Mouse (Mus musculus): ENCODE data around the gene Upk1b.
A peak's percentile ranks its signal among the peaks of the same experiment; 100 is the strongest.
"Not testable (repeated sequence)": the region's sequence is repeated elsewhere in the genome, so short reads cannot be mapped to it uniquely, and the experiment has no call there.

Upk1b gene

DNA sequence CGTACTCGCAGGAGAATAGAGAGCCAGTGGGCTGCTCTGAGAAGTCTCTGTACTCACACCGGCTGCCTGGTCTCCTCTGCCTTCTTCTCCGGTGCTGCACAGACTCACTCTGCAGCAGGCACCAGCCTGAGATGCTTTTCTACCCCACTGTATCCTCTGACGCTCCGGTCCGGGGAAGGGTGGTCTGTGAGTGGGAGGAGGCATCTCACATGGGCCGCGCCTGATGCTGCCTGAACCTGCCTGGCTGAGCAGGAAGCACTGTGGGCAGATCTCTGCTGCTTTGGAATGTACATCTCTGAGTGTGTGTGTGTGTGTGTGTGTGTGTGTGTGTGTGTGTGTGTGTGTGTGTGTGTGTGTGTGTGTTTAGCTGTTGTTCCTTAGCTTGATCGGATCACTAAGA is at the start of gene Upk1b:
TSS of gene Upk1b (minus strand) at position 238 of the 400 bp plus-strand sequence.
- DNase-seq (ENCODE audit: low spot score) = no peak

DNA sequence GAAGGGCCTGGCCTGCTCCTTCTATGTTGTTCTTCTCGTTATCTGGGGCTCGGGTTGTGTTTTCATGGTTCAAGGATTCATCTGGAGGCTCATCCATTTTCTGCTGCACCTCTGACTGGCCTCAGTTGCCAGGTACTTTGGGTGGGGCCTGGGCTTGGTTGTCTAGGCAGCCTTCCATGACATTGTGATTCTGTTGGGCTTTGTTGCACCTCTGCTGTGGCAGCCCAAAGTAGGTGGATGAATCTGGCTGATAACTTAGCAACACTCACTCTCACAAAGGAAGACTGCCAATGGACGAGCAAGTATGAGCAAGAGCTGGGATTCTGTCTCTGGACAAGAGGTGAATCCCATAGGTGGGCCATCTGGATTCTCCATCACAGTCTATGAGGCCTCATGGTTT is 28.5 kb upstream of the Upk1b start, which contains the start of gene 4930435E12Rik:
TSS of gene 4930435E12Rik (minus strand) at position 101 of the 400 bp plus-strand sequence.
- DNase-seq (ENCODE audit: low spot score) = no peak

DNA sequence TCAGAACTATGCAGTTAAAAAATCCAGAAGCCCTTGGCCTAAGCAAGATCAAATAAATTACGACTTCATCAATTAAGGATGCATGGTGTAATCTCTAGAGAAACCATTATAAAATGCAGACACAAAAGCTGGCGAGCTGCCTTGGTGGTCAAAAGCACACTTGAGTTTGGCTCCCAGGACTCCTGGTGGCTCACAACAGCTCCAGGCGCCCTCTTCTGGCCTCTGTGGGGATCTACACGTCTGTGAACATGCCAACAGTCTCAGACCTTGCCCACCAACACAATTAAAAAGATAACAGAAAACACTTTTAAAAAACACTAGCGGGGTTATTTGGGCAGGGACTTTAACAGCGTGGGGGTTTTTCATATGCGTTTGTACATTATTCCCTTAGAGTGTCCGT is 12.4 kb upstream of the Upk1b start:
- peak; percentile 15 for DNase-seq (ENCODE audit: low spot score)

DNA sequence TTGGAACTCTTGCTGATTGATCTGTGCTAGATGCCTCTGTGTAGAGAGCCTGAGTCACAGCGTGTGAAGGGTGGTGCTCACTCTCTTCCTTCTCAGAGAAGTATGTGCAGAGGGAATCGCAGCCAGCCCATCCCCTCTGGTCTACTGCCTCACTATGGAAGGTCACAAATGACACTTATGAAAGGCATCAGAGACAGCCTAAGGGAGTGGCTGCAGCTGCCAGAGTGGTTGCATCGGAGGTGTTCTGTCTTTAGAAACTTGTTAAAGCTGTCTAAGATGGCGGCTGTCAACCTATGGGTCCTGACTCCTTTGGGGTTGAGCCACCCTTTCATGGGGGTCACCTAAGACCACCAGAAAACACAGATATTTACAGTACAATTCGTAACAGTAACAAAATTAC is 10.1 kb upstream of the Upk1b start:
- DNase-seq (ENCODE audit: low spot score) = no peak

DNA sequence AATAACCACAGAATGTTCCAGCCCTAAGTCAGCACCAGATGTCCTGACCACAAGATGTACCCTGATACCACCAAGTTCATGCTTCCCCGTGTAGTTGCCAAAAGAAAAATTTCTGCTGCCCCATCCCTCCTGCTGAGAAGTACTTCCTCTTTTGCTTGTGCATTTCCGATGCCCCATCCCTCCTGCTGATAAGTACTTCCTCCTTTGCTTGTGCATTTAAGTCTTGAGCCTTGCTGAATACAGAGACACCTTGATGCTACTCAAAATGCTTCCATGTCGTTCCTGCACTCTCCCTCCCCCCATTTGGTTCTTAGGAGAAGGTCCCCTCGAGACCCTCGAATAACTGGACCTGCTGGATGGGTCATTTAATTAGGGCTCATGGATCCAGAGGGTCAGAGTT is 7.7 kb upstream of the Upk1b start:
- not testable (repeated sequence) for DNase-seq (ENCODE audit: low spot score)

DNA sequence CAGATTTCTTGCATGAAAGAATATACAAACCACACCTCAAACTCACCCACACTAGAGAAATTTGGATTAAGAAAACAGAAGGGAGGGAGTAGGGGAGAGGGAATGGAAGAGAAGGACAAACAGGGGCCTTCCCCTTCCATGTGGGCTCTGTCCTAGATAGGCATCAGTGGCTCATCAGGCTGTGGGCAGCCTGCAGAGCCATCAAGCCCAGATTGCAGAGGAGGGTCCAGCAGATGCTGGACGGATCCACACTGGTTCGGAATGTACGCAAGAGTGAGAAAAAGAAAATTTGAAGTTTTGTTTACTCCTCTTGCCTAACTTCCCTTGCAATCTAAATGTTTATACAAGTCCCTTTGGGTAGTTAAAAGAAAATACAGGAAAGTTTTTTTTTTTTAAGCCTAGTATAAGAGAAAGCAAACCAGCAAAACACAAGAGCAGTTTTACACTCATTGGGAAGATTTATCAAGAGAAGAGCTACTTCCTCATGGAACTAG is 1.1 kb downstream of the Upk1b start:
- no peak for DNase-seq (ENCODE audit: low spot score)

DNA sequence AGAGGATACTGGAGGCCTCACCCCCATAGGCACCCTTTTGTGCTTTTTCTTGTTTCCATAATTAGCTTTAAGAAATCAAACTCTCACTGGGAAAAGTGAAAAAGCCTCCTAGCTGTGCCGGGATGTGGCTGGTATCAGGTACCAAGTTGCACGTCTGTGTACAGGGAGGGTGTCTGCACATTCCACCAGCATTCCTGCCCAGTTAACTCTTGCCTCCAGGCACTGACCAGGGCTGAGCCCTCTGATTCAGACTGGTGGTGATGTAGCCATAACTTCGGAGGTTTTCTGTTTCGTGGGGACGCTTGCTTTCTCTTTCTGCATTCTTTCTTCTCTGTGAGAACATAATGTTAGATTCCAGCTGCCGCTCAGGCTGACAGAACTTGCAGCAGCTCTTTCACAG is 7.0 kb downstream of the Upk1b start:
- DNase-seq (ENCODE audit: low spot score) = no peak

DNA sequence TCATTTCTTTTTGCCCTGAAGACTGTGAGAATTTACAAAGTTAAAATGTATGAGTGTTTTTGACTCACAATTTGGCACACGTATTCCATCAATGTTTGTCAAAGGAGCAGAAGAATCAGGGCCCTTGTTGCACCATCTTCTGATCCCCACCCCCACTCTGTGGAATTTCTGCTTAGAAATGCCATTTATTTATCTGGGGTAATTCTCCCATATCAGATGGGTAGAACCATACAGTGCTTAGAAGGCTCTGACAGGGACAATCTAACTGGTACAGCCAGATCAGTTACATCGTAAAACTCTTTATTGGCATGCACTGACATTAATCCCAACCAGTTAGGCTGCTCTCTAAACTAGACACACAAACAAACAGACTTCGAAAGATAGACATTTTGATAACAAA is 10.2 kb downstream of the Upk1b start:
- no peak for DNase-seq (ENCODE audit: low spot score)

DNA sequence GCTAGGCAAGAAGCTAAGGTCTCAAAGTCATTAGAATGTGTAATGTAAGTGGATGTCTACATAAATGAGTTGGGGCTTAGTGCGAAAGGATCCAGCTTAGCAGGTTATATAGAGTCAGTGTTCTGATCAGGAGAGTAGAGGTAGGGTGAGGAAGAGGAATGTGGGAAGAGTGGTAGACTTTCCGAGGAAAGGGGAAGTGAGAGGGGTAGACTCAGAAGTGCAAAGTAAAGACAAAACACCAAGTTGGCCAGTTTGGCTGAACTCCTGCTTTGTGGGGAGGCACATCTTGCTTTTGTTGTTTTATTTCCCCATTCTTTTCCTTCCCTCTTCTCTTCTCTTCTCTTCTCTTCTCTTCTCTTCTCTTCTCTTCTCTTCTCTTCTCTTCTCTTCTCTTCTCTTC is 11.1 kb downstream of the Upk1b start:
- DNase-seq (ENCODE audit: low spot score) = no peak

DNA sequence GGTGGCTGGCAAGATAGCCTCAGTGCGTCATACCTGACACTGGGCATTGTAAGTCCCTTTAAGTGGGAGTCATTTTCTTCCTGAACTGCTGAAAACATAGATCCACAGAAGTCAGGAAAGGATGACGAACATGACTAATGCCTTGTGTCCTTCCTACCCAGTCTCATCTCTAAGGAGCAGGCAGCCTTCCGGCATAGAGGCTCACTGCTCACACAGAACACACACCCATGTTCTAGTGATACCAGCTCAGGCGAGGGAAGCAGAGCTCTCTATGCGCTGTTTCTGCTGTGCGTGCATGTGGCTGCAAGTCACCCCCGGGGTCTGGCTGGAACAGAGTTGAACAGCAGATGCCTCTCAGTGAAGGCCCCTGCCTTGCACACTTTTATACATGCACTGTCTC is 14.8 kb downstream of the Upk1b start:
- DNase-seq (ENCODE audit: low spot score) = no peak

DNA sequence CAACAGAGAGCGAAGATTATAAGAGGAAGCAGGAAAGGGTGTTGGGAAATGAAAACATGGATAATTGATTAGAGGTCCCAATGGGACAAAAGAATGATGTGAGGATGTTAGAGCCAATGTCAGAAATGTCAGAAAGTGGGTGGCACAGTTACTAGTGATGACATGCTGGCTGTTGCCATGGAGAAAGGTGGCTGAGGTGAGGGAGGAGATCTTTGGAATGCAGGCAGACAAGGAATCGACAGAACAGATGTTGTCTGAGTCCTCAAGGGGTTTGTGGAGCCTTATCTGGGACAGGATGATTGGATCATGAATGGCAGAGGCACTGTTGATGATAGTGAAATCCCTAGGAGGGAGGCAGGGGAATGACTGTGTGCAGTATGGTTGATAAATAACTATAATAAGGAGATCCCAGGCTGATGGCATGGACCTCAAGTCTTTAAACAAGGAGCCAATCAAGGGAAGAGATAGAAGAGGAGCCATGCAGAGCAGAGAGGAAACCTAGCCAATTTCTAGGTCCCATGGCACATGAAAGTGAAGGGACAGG is 17.5 kb downstream of the Upk1b start:
- DNase-seq (ENCODE audit: low spot score) = no peak

DNA sequence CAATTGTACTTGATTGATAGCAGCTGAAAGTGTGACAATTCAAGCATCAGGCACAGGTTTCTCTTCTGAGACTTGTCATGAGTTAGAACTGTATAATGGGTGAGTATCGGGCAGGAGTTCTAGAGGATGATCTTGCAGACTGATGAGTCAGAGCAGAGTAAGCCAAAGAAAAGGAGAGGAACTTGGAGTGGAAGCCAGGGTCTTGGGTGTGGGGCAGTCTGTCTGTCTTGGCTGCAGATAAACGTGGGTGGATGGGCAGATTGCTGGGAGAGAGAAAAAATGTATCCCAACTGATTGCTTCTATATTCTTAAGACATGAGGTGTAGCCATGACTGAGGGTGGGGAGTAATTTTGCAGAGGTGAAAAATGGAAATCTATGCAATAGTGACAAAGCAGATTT is 18.2 kb downstream of the Upk1b start:
- no peak for DNase-seq (ENCODE audit: low spot score)

DNA sequence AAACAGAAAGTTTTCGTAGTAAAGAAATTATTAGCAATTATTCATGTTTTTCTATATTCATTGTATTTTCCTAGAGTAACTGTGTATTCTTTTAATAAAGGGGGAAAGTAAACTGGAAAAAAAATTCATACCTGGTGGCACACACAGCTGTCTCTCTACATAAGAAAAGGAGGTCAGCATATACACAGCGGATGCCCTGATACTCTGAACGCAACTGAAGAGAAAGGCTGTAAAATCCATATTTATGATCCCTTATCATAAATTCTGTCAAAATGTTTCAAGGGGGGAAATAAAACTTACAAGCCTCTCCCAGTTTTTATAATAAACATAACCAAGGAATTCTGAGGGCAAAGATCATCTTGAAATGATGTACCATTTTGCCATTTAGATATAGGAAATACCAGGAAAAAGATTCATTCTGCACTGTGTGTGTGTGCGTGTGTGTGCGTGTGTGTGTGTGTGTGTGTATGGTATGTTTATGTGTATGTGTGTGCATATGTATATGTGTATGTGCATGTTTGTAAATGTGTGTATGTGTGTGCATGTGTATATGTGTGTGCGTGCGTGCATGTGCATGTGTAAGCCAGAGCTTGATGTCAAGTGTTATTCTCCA is 19.1 kb downstream of the Upk1b start:
- no peak for DNase-seq (ENCODE audit: low spot score)

DNA sequence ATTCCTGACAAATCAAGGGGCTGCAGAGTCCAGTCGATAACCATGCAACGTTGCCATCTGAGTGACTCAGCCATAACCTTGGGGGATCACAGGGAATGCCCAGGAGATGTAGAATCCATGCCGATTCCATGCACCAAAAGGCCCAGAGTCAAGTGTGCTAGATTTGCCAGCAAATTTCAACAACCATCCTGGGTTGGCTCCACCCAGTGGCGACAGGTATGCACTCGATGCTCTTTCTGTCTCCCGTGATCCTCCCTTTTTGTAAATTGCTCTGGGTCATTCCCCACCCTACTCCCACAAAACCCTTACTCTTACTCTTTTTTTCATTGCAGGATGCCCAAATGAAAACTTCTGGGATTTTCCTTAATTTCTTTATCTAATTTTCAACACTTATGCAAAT is 23.8 kb downstream of the Upk1b start:
- no peak for DNase-seq (ENCODE audit: low spot score)

DNA sequence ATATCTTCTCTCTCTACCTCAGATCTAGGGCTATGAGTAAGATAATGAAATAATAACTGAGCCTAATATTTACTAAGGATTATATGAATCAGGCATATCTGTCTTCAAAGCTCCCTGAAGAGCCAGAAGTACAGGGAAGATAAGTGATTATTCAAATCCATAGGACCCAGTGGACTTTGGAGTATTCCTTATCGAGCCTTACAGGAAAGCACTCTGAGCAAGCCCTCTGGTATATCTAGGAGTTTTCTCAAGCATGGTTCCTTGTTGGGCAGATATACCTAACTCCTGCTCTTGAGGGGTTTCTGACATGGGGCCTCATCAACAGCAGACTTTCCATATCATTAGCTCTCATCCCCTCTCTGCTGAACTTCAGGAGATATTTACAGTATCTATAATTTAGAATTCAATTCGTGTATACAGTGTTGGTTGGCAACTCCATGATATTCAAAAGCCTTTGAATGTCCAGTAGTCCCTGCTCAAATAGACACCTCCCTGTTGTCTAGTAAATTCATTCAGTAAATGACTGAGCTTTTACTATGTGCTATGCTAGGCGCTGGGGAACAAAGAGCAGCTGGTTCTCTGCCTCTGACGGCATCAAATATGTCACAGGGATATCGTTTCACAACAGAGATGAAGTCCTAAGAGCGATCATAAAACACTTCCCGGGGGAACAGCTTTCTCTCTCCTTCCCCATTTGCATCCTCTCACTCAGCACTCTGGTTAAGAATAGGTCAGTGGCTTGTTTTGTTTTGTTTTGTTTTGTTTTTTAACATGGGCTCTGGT is 25.0 kb downstream of the Upk1b start:
- DNase-seq (ENCODE audit: low spot score) = no peak

DNA sequence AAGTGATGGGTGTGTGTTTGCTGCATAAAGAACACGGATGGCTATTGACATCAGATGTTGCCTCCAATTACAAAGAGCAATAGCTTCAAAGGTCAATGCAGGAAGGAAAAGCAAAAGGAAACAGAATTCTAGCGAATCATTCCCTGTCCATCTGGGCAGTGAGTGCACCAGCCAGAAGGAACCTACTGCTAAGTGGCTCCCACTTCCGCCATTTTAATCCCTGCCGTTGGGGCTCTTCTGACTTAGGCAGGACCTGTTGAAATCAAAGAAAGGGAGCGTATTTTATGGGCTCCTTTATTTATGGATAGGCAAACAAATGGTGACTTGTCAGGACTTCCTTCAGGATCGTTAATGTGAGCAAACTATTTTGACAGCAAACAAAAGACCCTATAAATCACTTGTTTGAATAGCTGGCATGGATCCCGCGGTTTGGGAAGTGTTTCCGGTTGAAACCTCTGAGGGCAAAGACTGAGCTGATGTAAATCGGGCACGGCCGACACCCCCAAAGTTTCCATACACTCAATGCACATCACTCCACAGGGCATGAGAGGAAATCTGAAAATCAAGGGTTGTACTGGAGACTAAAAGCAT is 27.1 kb downstream of the Upk1b start:
- DNase-seq (ENCODE audit: low spot score) = no peak

DNA sequence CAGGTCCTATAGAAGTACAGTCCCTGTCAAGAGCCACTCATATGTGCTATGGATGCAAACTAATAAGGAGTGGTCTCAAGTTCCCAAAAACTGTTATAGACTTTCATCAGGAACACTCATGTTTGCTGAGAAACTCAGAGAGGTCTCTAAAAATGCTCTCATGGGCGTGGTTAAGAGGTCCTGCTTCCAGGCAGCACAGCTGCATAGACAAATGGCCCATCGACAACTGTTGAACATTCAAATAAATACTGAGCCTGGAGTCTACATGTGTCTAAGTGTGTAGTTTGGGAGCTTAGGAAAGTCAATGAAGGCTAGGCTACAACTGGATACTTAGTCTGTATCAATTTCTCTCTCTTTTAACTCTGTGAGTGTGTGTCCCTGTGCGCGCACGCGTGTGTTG is 29.0 kb downstream of the Upk1b start:
- no peak for DNase-seq (ENCODE audit: low spot score)

DNA sequence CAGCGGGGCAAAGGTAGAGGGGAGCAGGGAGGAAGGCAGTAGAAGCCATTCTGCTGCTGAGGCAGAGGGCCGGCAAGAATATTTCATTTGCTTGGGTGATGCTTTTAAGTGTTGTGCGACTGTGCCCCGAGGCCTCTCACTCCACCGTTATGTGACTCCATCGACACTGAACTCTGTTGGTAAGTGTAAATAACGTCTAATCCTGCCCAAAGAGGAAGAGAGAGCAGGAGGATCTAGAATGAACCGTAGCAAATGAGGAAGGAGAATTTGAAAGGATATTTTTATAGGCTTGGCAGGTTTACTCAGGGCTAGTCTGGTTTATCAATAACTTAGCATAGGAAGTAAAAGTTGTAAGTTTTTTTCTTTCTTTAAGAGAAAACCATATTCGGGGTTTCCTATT is 30.6 kb downstream of the Upk1b start:
- no peak for DNase-seq (ENCODE audit: low spot score)

DNA sequence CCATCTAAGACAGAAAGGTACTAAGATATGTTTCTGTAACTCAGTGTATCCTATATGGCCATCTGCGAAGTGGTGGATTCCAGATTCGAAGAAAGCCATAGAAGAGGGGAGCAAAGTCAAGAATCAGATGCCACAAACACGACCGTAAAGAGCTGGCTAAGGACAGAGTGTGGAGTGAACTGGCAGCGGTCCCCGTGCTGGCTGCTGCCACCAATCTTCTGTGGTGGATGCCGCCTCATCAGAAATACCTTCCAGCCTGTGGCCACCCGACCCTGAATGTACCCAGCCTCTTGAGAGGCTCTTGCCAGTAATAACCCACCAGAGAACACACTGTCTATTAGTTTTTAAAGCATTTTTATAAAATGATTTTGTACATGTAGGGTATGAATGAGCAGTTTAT is 31.7 kb downstream of the Upk1b start:
- no peak for DNase-seq (ENCODE audit: low spot score)

DNA sequence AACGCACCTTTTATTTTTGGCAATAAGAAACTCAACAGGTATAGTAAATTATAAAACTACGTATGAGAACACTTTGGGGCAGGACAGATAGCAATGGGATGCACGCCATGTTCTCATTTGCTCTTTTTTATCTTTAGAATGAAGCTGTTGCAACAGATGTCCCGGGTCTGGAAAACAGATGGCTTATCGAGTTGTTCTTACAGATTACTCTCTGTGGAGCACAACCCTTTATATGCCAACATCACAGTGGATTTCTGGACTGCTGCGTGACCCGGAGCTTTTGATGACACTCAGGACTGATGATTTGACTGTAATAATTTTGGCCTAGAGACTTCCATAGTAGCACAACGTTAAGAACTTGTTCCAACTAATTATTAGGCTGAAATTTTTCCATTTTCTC is 32.4 kb downstream of the Upk1b start:
- peak; percentile 24 for DNase-seq (ENCODE audit: low spot score)

DNA sequence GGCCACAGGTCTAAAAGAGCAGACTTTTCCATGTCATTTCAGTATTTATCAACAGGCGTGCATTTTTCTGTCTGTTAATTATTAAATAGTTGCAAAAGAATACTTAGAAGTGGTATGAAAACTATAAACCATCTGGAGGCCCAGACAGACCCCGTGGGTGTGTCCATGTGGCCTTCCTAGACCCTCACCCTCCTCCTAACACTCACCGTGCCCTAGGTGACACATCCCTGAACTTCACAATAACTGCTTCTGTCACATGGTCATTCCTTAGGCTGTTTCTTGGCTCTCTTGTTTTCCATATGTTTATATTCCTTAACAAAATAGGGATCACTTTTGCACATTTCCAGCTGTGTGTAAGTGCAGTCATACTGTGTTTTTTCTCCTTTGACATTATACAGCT is 33.5 kb downstream of the Upk1b start:
- DNase-seq (ENCODE audit: low spot score) = no peak

DNA sequence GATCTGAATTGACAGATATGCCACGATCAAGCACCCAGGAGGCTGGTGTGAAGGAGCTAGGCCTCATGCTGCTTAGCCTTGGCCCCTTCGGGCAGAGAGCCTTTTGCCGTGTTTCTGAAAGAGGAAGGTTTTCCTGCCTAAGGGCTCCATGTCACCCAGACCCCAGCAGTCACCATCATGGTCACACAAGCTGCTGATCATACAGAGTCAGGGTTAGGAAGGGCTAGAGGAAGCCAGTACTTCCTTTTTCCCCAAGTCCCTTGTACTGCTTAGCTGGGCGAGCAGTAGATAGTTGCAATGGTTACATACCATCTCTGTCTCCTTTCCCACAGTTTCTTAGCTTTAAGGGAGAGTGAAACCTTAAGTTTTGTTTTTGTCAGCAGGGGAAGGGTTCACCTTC is 36.6 kb downstream of the Upk1b start:
- DNase-seq (ENCODE audit: low spot score) = no peak

DNA sequence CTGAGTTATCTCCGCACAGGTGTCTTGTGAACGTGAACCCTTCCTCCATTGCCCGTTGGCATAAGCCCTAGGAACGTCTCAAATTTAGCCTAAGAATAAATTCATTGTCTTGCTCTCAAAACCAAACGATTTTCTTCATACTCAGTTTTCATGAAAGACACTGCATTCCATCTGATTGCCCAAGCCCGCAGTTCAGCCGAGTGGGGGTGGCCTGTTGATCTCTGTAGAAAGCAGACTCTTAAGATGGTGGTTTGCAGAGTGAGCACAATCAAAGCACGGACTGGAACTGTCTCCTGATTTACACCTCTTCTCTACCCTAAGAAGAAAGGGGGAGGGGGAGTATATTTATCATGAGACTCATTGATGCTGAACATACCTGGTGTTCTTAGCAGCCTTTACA is 37.7 kb downstream of the Upk1b start:
- DNase-seq (ENCODE audit: low spot score) = no peak

Measured in left cerebral cortex, adult 11 months (tissue).